Mouse (Mus musculus) spleen, embryonic (tissue): ENCODE data around the gene Chd2.
"Not testable (repeated sequence)": the region's sequence is repeated elsewhere in the genome, so short reads cannot be mapped to it uniquely, and the experiment has no call there.

Experiments used
- CTCF ChIA-PET: fragments of 350-600 bp; sonication (Branson Sonifier 250); formaldehyde crosslinking; loops from one replicate; lab custom pipeline; 2022; lab: Charles Lee

Gene Chd2

DNA sequence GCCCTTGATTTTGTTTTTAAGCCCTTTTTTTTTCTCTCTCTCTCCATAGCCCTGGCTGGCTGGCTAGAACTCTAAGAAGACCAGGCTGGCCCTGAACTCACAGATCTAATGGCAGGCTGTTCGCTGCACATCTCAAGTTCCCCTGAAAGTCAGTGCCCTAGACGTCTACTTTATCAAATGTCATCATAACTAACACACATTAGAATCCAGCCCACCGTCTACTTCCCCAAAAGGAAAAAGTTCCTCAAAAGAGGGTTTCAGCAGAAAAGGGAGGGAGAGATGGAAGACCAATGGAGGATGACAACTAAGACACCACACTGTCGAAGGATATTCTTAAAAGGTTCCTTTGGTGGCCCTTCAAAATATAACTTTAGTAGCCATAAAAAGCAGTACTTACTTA is 14.4 kb downstream of the Chd2 start:
- CTCF ChIA-PET, result interaction anchor here (0.6 kb wide), 1 partner anchor 93 kb away, joined by 20 read pairs; no protein-coding TSS in a partner anchor

DNA sequence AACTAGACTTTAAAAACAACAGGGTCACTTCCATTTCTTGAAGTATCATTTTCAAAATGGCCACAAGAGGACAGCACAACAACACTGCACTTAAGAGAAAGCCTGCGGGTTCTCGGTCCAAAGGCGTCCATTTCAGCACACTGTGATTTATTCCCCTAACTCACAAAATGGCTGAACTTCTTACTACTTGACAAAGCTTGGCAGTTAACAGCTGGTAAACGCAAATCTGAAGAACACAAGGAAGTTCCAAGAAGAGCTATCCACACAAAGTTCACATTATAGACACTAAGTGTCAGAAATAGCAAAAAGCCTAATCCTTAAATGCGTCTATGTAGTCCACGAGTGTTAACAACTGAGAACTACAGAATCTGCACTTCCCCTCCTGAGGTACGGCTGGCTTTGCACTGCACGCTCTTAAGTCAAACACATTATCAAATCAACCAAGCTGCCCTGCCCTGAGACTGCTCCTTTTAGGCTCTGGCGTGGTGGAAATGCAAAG is 17.1 kb downstream of the Chd2 start:
- CTCF ChIA-PET, result interaction anchor here (1.0 to 1.7 kb wide), 4 partner anchors 33 to 103 kb away, joined by 3 to 4 read pairs (median 4); no protein-coding TSS in a partner anchor

DNA sequence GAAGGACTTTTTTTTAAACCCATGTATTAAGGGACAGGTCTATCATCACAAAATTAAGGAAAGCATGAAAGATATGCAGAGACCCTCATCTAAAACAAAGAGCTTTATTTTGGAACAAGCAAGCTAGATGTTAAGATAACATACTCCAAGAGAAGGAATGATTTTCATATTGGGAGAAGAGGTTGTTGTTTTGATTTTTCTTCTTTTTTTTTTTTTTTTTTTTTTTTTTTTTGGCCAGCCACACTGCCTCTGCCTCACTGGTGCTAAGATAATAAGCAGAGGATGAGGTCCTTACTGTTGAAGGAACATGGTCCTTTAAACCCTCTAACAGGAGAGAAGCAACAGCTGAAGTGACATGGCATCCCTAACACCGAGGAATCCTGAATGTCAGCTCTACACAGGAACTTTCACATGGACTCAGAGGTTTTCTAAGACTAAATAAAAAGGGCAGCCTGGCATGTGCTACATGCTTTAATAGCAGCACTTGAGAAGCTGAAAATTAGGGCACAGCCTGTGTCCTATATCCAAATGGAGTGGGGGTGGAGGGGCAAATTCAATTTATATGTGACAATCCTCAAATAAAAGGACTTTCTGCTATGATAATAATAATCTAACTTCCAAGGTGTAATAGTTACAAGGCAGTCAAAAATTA is 17.9 kb downstream of the Chd2 start:
- CTCF ChIA-PET, result interaction anchor here (0.6 to 1.7 kb wide), 8 partner anchors 34 to 1181 kb away, joined by 3 to 17 read pairs (median 4); no protein-coding TSS in a partner anchor

DNA sequence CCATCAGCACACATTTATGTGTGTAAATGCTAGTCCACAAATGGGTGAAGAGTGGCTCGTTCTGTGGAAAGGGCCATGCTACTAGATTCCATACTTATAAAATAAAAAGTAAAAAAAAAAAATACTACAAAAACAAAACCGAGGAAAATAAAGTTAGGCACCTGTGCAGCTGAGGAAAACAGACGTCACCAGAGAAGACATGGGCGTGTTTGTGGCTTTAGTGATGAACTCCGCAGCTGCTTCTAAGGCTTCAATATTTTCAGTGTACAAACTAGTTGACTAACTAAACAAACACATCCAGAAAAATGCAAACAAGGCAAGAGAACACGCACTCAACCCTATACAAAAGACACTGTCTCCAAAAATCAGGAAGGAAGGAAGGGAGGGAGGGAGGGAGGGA is 18.4 kb downstream of the Chd2 start:
- CTCF ChIA-PET, result interaction anchor here (0.7 to 0.8 kb wide), 2 partner anchors 105 to 1181 kb away, joined by 3 to 5 read pairs; no protein-coding TSS in a partner anchor

DNA sequence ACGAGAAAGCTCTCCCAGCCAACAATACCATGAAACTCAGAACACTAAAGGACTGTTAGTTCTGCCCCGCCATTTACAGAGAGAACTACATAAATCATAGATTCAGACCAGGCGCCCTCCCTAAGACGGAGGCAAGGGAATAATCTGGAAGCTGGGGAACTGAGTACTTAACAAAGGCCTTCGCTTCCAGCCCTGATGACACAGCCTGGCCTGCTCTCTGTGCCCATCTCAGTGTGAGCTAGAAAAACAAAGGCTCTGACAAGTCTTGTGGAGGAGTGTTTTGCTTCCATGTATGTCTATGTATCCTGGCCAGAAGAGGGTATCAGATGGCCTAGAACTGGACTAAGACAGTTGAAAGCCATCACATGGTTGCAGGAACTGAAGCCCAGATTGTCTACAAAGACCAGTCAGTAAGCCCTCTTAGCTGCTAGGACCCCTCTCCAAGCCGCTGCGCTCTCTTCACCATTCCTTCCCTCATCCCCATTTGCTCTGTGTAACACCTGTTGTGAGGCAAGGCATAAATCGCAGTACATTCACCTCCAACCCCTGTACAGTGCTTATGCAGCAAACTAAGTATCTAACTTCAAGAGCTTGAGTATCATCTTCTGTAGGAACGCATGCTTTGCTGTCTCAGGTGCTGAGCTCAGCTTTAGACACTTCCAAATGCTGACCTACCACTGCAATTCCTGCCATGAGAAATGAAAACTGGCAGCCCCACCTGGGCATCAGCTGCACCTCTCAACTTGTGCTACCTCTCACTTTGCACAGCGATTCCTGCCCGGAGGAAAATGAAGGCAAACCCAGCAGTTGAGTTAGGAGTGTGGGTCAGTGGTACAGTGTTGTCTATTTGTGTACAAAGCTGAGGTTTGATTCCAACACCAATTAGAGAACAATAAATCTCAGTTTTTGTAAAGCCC is 20.1 kb downstream of the Chd2 start:
- CTCF ChIA-PET, result interaction anchor here (0.6 to 1.0 kb wide), 2 partner anchors 10 to 71 kb away, joined by 3 to 35 read pairs; no protein-coding TSS in a partner anchor

DNA sequence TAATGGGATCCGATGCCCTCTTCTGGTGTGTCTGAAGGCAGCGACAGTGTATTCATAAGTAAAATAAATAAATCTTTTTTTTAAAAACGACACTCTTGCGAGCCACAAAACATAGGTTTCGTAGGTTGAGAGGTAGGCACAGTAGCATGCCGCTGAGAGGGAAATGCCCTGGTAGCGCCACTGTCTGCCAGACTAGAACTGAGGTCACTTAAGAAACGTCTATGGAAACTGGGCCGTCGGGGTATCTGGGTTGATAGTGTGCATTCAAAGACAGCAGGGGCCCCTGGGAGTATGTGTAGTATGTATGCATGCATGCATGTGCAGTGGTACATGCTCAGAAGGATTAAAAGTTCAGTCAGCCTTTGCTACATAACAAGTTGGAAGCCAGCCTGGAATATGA is 21.4 kb downstream of the Chd2 start:
- CTCF ChIA-PET, result no interaction called here

DNA sequence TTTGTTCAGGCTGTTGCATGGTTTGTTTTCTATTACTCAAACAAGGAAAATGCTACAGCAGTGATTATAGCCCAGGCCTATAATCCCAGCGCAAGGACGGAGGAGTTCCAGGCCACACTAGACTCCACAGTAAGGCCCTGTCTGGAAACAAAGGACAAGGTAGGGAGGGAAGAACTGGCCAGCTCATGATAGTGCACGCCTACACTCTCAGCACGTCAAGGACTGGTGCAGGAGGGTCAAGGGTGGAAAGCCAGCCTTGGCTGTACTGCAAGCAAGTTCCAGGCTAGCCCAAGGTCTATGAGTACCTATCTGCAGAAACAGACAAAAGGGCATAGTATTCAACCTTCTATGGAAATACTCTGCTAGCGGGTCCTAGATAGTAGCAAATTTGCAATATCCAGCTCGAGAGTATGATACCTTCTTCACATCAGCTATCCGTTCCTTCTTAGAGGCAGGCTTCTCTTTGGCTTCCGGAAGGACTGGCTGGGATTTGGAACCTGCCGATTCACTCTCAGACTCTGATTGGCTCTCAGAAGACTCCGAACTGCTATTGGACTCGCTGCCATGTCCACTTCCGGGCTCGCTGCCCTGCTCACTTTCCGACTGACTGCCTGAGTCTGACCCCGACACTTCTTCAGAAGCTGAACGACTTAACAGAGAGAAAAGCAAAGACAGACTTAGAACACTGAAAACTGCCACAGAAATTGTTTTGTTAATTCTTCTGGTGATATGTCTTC is 22.4 kb downstream of the Chd2 start:
- CTCF ChIA-PET, result no interaction called here

DNA sequence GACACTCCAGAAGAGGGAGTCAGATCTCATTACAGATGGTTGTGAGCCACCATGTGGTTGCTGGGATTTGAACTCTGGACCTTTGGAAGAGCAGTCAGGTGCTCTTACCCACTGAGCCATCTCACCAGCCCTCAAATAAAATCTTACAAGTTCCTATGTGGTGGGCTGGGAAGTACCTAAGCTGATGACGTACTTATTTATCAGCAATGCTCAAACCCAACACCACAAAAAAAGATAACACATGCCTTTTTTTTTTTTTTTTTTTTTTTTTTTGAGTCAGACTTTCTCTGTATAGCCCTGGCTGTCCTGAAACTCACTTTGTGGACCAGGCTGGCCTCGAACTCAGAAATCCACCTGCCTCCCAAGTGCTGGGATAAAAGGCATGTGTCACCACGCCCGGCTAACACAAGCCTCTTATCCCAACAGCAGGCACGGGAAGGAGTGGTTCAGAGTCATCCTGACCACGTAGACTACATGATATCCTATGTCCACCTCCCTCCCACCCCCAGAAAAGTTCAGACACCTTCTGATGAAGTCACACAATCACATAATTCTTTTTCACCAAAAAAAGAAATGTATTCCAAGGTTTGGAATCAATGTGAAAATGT is 23.2 kb downstream of the Chd2 start:
- CTCF ChIA-PET, result not testable (repeated sequence)

DNA sequence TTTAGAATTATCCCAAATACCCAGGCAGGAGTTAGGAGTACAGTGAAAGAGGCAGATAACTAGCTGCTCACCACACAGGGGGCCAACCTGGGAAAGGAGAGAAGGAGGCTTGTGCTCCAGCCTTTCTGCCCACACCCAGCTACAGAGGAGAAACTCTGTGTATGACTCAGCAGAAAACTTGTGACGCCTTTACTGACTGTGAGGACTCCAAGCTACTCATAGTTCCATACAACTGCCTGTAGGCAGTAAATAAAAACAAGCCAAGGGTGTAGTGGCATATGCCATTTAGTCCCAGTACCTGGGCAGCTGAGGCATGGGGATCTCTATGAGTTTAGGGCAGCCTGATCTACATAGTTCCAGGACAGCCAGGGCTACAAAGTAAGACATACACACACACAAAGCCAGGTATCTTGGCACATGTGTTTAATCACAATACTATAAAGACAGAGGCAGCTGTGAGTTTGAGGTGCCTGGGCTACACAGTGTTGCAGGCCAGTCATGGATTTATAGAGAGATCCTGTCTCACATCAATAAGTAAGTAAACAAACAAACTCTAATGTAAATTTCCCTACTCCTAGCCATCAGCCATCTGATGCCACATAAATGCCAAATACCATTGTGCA is 24.1 kb downstream of the Chd2 start:
- CTCF ChIA-PET, result interaction anchor here (1.0 kb wide), 1 partner anchor 109 kb away, joined by 5 read pairs; no protein-coding TSS in a partner anchor

DNA sequence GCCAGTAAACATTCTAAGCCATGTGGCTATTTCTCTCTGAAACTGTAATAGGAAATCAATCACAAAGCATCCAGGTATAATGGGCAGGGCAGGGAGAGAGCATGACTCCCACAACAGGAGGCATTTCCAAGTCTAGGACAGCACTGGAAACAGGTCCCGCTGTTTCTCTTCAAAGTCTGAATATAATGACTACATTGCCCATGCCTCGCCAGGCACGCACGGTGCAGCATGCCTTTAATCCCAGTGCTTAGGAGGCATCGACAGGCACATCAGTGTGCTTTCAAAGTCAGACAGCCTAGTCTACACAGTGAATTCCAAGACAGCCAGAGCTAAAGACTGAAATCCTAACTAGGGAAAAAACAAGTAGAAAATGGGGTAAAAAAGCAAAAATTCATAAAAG is 24.8 kb downstream of the Chd2 start:
- CTCF ChIA-PET, result interaction anchor here (1.0 kb wide), 1 partner anchor 109 kb away, joined by 5 read pairs; no protein-coding TSS in a partner anchor

DNA sequence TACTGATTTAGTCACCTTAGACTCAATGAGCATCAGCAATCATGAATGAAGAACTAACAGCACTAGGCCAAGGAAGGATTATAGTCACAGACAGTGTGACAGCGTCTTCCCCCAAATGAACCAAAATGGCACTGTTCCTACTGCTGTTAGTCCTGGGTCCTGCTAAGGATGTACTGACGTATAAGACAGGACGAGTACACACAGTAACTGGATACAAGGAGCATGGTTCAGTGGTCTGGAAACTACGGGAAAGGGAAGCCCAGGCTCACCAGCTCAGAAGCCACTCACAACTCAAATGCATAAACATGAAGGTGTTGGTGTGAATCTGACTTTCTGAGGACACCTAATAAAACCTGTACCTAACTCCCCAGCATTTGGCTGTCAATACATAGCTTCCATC is 27.1 kb downstream of the Chd2 start:
- CTCF ChIA-PET, result no interaction called here

DNA sequence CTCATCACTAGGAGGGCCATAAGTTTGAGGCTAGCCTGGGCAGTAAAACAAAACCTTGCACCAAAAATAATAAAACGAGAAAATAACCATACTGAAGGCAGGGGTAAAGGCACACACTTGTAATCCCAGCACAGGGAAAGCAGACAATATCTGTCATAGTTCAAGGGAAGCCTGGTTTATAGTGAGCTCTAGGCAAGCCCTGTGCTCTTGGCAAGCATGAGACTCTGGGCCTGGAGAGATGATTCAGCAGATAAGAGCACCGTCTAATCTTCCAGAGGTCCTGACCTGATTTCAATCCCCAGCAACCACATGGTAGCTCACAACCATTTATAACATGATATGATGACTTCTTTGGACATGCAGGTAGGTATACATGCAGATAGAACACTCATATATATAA is 29.2 kb downstream of the Chd2 start:
- CTCF ChIA-PET, result no interaction called here

DNA sequence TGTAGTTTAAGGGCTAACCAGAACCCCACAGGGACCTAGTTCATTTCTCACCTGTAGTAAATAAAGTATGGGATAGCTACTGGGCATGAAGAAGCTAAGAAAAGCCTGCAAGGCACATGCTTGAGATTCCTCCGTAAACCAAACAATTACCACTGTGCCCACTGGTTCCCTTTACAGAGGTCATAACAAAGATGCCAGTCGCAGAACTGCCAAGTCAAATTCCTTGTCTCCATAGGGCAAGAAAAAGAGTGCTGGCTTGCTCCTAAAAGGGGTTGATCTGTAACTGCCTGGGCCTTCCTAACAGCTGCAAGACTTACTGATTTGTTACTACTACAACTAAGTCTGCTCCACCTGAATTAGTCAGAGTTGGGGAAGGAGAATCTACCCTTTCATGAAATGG is 32.9 kb downstream of the Chd2 start:
- CTCF ChIA-PET, result interaction anchor here (0.7 kb wide), 1 partner anchor 139 kb away, joined by 3 read pairs; no protein-coding TSS in a partner anchor

DNA sequence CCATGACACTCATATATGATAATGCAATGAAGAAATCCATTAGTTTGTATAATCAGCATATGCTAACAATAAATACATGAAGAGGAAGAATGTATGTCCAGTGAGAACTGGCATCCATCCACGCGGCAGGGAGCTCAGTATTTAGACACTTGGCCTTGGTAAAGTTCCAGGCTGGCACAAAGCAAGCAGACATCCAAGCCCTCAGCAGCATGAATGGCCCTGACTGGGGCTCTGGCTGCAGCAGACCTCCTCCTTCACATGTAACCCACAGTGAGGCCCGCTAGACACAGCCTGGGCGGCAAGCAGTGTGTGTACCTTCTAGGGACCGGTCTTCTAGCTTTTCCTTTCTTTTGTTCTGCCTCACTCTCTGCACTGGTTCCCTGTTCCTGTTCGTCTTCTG is 34.1 kb downstream of the Chd2 start:
- CTCF ChIA-PET, result interaction anchor here (0.7 kb wide), 1 partner anchor 98 kb away, joined by 3 read pairs; no protein-coding TSS in a partner anchor

DNA sequence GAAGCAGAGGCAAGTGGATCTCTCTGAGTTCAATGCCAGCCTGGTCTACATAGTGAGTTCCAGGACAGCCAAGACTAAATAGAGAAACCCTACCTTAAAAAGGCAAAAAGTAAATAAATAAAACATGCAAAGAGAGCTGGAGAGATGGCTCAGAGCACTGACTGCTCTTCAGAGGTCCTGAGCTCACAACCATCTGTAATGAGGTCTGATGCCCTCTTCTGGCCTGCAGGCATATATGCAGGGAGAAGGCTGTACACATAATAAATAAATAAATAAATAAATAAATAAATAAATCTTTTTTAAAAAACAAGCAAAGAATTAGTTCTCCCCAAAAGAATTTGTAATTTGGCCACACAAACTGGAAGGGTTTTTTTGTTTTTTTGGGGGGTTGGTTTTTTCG is 34.8 kb downstream of the Chd2 start:
- CTCF ChIA-PET, result interaction anchor here (0.7 kb wide), 2 partner anchors 99 to 1157 kb away, joined by 3 read pairs; no protein-coding TSS in a partner anchor

DNA sequence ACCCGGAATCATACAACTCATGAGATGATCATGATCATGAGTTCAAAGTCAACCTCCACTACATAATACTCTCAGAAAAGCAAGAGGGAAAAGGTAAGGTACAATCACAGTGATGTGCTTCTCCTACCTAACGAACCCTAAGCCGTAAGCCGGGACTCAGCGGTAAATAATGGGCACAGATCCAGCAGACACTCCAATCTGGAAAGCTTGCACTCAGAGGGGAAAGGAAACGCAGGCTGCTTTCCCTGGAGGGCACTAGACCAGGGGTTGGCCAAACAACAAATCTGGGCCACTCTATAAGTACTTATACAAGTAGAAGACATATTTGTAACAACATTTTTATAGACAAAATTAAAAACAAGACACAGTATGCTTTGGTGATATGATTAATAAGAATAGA is 36.4 kb downstream of the Chd2 start:
- CTCF ChIA-PET, result no interaction called here

DNA sequence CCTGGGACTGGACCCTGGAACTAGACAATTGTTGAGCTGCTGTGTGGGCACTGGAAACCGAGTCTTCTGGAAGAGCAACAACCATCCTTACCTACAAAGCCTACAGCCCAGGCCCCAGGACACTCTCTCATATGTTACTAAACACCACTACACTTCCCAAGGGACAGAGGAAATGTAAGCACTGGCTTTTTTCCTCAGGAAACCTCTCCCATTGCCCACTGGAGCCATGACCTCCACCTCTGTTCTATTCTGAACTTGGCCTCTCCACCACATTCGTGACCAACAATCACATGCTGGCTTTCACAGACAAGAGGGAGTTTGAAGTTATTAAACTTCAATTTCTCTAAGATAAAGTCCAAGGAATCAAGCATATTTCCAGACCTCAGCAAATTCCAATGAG is 43.4 kb downstream of the Chd2 start:
- CTCF ChIA-PET, result no interaction called here

DNA sequence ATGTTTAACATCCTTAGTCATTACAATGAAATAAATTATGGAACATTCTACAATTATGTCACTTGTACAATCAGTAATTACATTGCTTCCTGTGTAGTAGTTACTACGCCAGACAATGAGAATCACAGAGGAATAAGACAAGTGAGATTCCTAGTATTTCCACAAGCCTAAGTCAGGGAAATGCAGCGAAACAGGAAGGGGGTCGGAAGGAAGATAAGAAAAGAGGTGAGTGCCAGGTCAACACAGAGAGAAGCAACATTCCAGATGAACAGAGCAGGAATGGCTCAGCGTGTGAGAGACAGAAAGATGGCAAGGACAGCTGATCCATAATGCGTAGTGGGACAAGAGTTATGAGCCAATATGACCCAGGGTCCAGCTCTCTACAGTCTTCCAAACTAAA is 52.4 kb downstream of the Chd2 start:
- CTCF ChIA-PET, result no interaction called here

DNA sequence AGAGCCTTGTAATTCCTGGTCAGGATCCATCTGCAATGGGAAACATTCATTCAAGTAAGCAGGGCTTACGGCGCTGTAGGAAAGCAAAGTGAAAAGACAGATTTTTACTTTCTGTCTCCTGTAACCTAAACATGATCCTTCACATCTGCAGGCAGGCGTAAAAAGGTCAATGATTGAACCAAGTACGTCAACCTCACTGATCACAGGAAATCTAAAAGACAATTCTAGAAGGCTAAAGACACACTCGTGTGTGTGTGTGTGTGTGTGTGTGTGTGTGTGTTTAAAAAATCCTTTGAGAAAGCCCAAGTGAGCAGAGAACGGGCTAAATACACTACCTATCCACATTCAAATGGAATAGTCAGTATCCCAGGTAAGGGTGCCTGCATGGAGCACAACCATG is 60.5 kb downstream of the Chd2 start:
- CTCF ChIA-PET, result no interaction called here

DNA sequence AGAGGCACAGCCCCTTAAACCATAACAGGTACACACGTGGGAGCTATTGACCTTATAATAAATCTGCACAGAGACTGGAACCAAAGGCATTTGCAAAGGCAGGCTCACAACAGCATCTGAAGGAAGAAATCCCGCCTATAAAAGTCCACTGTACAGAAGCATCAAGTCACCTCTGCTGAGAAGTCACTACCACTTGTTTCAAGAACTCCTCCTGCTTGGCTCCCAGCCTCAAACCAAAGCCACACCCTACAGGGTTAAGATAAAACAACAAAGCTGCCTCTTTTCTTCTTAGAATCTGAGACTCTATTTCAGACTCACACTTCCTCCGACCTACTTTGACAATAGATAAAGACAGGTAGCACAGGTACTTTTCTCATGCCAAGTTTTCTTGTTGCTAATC is 62.1 kb downstream of the Chd2 start:
- CTCF ChIA-PET, result no interaction called here
